ENCODE assay signal across 15 mouse cellular contexts in genomic region chr11:20370486-20370885, GRCm38 (mm10).
"Had no signal": no experiment of that assay in that cellular context is flagged by ENCODE, and none has a peak within 500 bp of the region (broad histone marks: within the 10 kb centered on the region; RNA-seq: fewer than 3 reads in every experiment).

No protein-coding gene starts in this region.

- DNase-seq: kidney, adult 11 months; kidney, adult 9 months; kidney, postnatal 10 days; lung, embryonic 14.5 days; lung, postnatal 10 days; retina, postnatal 1 day; right cerebral cortex, postnatal 4 days; spleen, adult 18-20 months; thymus, postnatal 4 days had no signal

- H3K9ac ChIP-seq: limb, embryonic 15.5 days; liver, embryonic 15.5 days; lung, embryonic 14.5 days; midbrain, embryonic 13.5 days; neural tube, embryonic 15.5 days had no signal

- H3K27me3 ChIP-seq: limb, embryonic 15.5 days; liver, embryonic 15.5 days; midbrain, embryonic 13.5 days; neural tube, embryonic 15.5 days had no signal

- ATAC-seq: midbrain, embryonic 13.5 days had no signal

- H3K4me1 ChIP-seq: liver, embryonic 15.5 days; midbrain, embryonic 13.5 days; neural tube, embryonic 15.5 days had no signal

- H3K36me3 ChIP-seq: limb, embryonic 15.5 days; liver, embryonic 15.5 days; midbrain, embryonic 13.5 days; neural tube, embryonic 15.5 days had no signal

- H3K9me3 ChIP-seq: limb, embryonic 15.5 days; liver, embryonic 15.5 days; midbrain, embryonic 13.5 days; neural tube, embryonic 15.5 days had no signal

- H3K4me3 ChIP-seq: left cerebral cortex, adult 2 months; limb, embryonic 15.5 days; liver, embryonic 15.5 days; midbrain, embryonic 13.5 days; neural tube, embryonic 15.5 days had no signal

- H3K27ac ChIP-seq: left cerebral cortex, adult 2 months; limb, embryonic 15.5 days; liver, embryonic 15.5 days; macrophage; midbrain, embryonic 13.5 days; neural tube, embryonic 15.5 days had no signal

- H3K4me2 ChIP-seq: limb, embryonic 15.5 days; liver, embryonic 15.5 days; lung, embryonic 14.5 days; midbrain, embryonic 13.5 days; neural tube, embryonic 15.5 days had no signal
